Mouse (Mus musculus): ENCODE measurements around the gene Dnajb5.

GRCm38 (mm10) chr4:42917402-42917774, 32.2 kb upstream of the Dnajb5 start:
- TF ChIP-seq GATA1 (IDR thresholded peaks at IDR 0.05; ENCODE audit: low read length) (no peak), TAL1 (IDR thresholded peaks at IDR 0.05; ENCODE audit: low read length) (no peak)

Data from erythroblast, embryonic 14.5 days (primary cell).